Mouse (Mus musculus) thymus, postnatal 10 days (tissue): ENCODE measurements around the gene Depdc1b.

ENCODE experiments used
- DNase-seq, 2 experiments: peaks; one replicate each; pipeline ENCODE4 v3.0.0; 2021; ENCODE audit warnings: low spot score in 2 of 2

Depdc1b gene

GRCm38 (mm10) chr13:108437424-108437823 is 121.3 kb downstream of the Depdc1b start:
- no peak for DNase-seq

DNA sequence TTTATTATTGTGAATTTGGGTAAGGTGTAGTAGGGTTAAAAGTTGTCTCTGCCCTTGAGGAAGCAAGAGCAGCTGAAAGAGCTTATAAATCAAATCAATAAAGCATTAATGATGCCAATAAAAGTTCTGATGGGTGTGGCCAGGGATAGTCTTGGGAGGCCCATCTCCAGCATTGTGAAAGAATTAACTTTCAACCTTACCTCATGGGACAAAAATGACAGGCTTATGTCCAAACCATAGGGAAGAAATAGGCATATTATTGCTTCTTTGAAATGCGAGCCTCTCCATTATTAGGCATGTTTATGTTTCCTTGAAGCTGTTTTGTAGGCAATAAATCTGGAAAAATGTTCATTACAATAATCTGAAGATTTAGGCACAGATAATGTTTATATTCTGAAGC is 122.9 kb downstream of the Depdc1b start:
- no peak for DNase-seq

- no peak for DNase-seq
Measured at GRCm38 (mm10) chr13:108448348-108448931, 132.3 kb downstream of the Depdc1b start.

- no peak for DNase-seq
Measured at GRCm38 (mm10) chr13:108449116-108450097, 133.3 kb downstream of the Depdc1b start, which contains the start of gene Pde4d. TSS of gene Pde4d (plus strand) at chr13:108449948.

GRCm38 (mm10) chr13:108451122-108451521 is 135.0 kb downstream of the Depdc1b start:
- no peak for DNase-seq

GRCm38 (mm10) chr13:108453064-108453919 is 137.2 kb downstream of the Depdc1b start:
- DNase-seq = no peak
